Mouse (Mus musculus) kidney, adult 2 months (tissue): ENCODE measurements around the gene Ufsp1. TPM values are rescaled to one million over a fixed set of nuclear protein-coding genes. Genes with fewer than 3 reads are reported as not detected.

Experiments used
- DNase-seq: peaks from one replicate; pipeline ENCODE4 v3.0.0; 2021
- H3K27ac ChIP-seq: fragments of 200-500 bp; 2 replicates; pipeline ENCODE4 v1.5.1; 2012; ENCODE audit warnings: low read depth, low read length, control low read depth, inconsistent platforms; ENCODE audit not compliant: insufficient read depth
- H3K27me3 ChIP-seq: fragments of 200-500 bp; replicated peaks from 2 replicates; pipeline ENCODE4 v1.6.1; 2012; ENCODE audit warnings: mild to moderate bottlenecking, moderate library complexity, low read length, inconsistent platforms; ENCODE audit not compliant: control insufficient read depth, insufficient read depth
- H3K36me3 ChIP-seq: fragments of 200-500 bp; 2 replicates; pipeline ENCODE4 v1.6.1; 2012; ENCODE audit warnings: mild to moderate bottlenecking, moderate library complexity, low read length, inconsistent platforms; ENCODE audit not compliant: control insufficient read depth, insufficient read depth
- H3K4me1 ChIP-seq: fragments of 200-500 bp; 2 replicates; pipeline ENCODE4 v1.6.1; 2011; ENCODE audit warnings: low read length; ENCODE audit not compliant: control insufficient read depth, insufficient read depth
- H3K4me3 ChIP-seq: fragments of 200-500 bp; 2 replicates; pipeline ENCODE4 v1.5.1; 2011; ENCODE audit warnings: mild to moderate bottlenecking, low read depth, low read length, control low read depth; ENCODE audit not compliant: insufficient read depth
- CTCF ChIP-seq: fragments of 200-500 bp; conservative IDR thresholded peaks from 2 replicates; pipeline ENCODE4 v1.5.1; 2011; ENCODE audit warnings: low read depth, mild to moderate bottlenecking, control low read depth, low read length, moderate library complexity, mixed read lengths; ENCODE audit not compliant: insufficient read depth, insufficient read length
- POLR2A ChIP-seq: fragments of 200-500 bp; IDR thresholded peaks from one replicate; pipeline ENCODE4 v1.6.1; 2011; ENCODE audit warnings: low read depth, low read length, control low read depth
- whole genome bisulfite sequencing: fragments of 180-500 bp; shearing (Covaris S2); methylation state at CpG from one replicate; pipeline ENCODE4 v1.1.7; 2018; 5-methylcytosine and 5-hydroxymethylcytosine counted together
- polyA plus RNA-seq: library from polyadenylated mRNA; depleted of rRNA; stranded (reverse); fragments of >200 nt; gene quantifications from 2 replicates; pipeline ENCODE4 v1.2.3, GENCODE M21; 2012

Ufsp1 gene
- polyA plus RNA-seq, 1 experiment = 18.4 TPM

DNA sequence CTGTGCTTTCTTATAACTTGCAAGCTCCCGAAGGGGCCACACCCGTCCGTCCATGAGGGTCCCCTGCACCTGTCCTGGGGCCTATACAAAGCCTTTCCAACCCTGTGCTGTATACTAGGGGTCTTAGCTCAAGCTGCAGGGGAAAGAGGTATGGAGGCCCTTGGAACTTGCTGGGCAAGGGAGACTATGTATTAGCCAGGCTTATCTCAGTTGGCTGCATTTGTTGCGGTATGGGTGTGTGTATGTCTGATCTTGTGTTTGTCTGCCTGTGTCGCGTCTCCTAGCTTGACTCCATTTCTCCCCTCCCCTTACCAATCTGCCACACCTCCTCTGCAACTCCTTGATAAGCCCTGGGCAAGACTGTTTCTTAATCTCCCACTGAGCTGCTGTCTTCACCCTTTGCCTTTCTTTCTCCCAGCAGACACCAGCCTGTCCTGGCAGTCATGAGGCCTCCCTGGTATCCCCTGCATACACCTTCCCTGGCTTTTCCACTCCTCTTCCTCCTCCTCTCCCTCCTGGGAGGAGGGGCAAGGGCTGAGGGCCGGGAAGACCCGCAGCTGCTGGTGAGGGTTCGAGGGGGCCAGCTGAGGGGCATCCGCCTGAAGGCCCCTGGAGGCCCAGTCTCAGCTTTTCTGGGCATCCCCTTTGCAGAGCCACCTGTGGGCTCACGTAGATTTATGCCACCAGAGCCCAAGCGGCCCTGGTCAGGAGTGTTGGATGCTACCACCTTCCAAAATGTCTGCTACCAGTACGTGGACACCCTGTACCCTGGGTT, 4.7 kb upstream of the Ufsp1 start:
- no peaks in the 10 kb centered on the region; the same call in 1 of the 2 replicates for H3K4me1 ChIP-seq
- TF ChIP-seq POLR2A = no peak
- no peak for TF ChIP-seq CTCF
- H3K27ac ChIP-seq = no peak overlapping the region
- H3K27me3 ChIP-seq = no peaks in the 10 kb centered on the region; the same call in 1 of the 2 replicates
- H3K4me3 ChIP-seq = no peak overlapping the region
- DNase-seq = no peak
- WGBS = 77% methylated on average over 13 of the region's 13 CpGs
- H3K36me3 ChIP-seq = no peaks in the 10 kb centered on the region

DNA sequence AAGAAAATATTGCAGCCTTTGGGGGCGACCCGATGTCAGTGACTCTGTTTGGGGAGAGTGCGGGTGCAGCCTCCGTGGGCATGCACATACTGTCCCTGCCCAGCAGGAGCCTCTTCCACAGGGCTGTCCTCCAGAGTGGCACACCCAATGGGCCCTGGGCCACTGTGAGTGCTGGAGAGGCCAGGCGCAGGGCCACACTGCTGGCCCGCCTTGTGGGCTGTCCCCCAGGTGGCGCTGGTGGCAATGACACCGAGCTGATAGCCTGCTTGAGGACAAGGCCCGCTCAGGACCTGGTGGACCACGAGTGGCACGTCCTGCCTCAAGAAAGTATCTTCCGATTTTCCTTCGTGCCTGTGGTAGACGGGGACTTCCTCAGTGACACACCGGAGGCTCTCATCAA, 3.8 kb upstream of the Ufsp1 start:
- WGBS = 26% methylated on average over 15 of the region's 15 CpGs

DNA sequence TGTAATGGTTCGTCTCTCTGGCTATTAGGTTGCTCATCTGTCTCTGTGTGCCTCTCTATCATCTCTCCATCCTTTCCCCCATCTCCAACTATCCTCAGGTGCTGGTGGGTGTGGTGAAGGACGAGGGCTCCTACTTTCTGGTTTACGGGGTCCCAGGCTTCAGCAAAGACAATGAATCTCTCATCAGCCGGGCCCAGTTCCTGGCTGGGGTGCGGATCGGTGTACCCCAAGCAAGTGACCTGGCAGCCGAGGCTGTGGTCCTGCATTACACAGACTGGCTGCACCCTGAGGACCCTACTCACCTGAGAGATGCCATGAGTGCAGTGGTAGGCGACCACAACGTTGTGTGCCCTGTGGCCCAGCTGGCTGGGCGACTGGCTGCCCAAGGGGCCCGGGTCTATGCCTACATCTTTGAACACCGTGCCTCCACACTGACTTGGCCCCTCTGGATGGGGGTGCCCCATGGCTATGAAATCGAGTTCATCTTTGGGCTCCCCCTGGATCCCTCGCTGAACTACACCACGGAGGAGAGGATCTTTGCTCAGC, 3.0 kb upstream of the Ufsp1 start:
- Histone ChIP-seq H3K4me1 (no peaks in the 10 kb centered on the region; the same call in 1 of the 2 replicates), H3K36me3 (no peaks in the 10 kb centered on the region), H3K27ac (no peak overlapping the region), H3K27me3 (no peaks in the 10 kb centered on the region; the same call in 1 of the 2 replicates), H3K4me3 (no peak overlapping the region)
- WGBS = 81% methylated on average over 15 of the region's 15 CpGs
- TF ChIP-seq CTCF (no peak), POLR2A (no peak)
- no peak for DNase-seq

More for the DNA sequence above, 3.8 kb upstream of the Ufsp1 start:
- no peak overlapping the region for H3K27ac ChIP-seq
- TF ChIP-seq CTCF (peak; percentile 69), POLR2A (no peak)
- H3K27me3 ChIP-seq = no peaks in the 10 kb centered on the region; the same call in 1 of the 2 replicates
- H3K4me3 ChIP-seq = no peak overlapping the region
- DNase-seq = peak; percentile 77
- no peaks in the 10 kb centered on the region for H3K36me3 ChIP-seq
- no peaks in the 10 kb centered on the region; the same call in 1 of the 2 replicates for H3K4me1 ChIP-seq

DNA sequence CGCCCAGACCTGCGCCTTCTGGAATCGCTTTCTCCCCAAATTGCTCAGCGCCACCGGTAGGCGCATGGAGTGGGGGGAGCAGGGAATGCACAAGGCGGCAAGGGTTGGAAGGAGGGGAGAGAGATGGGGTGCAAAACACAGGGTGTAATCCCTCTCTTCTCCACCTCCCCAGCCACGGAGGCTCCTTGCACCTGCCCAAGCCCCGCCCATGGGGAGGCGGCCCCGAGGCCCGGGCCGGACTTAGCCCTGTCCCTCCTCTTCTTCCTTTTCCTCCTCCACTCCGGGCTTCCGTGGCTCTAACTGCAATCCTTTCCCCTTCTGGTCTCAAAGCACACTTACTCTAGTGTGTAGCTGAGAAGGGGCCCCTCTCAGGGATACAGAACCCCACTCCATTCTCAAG, 1.1 kb upstream of the Ufsp1 start:
- Histone ChIP-seq H3K36me3 (no peaks in the 10 kb centered on the region), H3K4me3 (peak overlapping the region; percentile 79), H3K27me3 (no peaks in the 10 kb centered on the region; the same call in 1 of the 2 replicates), H3K4me1 (no peaks in the 10 kb centered on the region; the same call in 1 of the 2 replicates), H3K27ac (peak overlapping the region; percentile 85)
- TF ChIP-seq CTCF (peak; percentile 18; the same call in 1 of the 2 replicates), POLR2A (peak; percentile 11)
- peak; percentile 92 for DNase-seq
- under 1% methylated on average over 15 of the region's 15 CpGs for WGBS

DNA sequence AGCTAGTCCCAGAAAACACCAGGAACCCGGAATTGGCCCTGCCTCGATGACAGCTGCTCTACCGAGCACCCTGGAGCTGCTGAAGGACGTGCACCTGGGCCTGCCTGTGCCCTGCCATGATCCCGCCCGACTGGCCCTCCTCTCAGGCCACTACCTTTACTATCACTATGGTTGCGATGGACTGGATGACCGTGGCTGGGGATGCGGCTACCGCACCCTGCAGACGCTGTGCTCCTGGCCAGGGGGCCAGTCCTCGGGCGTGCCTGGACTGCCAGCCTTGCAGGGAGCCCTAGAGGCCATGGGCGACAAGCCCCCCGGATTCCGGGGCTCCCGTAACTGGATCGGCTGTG, 290 bp downstream of the Ufsp1 start:
- DNase-seq = no peak
- TF ChIP-seq POLR2A = no peak
- no peak for TF ChIP-seq CTCF
- Histone ChIP-seq H3K4me1 (no peaks in the 10 kb centered on the region; the same call in 1 of the 2 replicates), H3K27ac (peak overlapping the region; percentile 63), H3K36me3 (no peaks in the 10 kb centered on the region), H3K27me3 (no peaks in the 10 kb centered on the region), H3K4me3 (peak overlapping the region; percentile 77)
- 5% methylated on average over 18 of the region's 18 CpGs for WGBS

DNA sequence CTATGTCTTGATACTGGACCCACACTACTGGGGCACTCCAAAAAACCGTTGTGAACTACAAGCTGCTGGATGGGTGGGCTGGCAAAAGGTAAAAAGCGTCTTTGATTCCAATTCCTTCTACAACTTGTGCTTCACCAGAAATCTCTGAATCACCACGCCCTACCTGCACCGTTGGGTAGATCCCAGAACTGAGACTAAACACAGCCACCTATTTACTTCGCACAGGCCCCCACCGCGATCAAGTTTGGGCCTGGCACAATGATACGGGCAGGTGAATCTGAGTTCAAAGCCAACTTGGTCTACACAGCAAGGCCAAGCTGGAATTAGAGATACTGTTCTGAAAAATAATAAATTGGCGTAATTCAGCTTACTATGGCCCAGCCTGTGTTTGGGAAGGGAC, 867 bp downstream of the Ufsp1 start:
- no peak overlapping the region for H3K27ac ChIP-seq
- H3K36me3 ChIP-seq = peaks cover 3% of the 10 kb centered on the region
- H3K4me3 ChIP-seq = no peak overlapping the region
- 78% methylated on average over 9 of the region's 9 CpGs for WGBS
- DNase-seq = no peak
- H3K27me3 ChIP-seq = no peaks in the 10 kb centered on the region
- H3K4me1 ChIP-seq = no peaks in the 10 kb centered on the region; the same call in 1 of the 2 replicates
- no peak for TF ChIP-seq CTCF
- no peak for TF ChIP-seq POLR2A

DNA sequence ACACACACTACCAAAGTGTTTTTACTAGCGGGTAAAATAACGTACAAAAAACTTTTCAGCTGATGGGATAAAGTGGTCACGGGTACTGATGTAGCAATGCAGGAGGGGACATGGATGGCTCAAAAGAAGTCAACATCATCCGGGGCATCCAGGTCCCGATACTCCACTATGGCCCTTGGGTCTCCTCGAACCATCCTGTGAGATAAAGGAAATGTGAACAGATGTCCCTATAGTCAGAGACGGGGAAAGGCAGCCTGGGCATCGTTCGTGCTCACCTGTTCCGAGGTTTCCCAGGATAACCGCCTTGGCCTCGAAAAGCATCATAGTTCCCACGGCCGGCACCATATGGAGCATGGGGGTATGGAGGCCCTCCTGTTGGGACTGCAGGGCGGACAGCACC, 1.3 kb downstream of the Ufsp1 start:
- no peak for DNase-seq
- H3K27me3 ChIP-seq = no peaks in the 10 kb centered on the region
- no peaks in the 10 kb centered on the region; the same call in 1 of the 2 replicates for H3K4me1 ChIP-seq
- TF ChIP-seq CTCF (no peak), POLR2A (no peak)
- H3K4me3 ChIP-seq = no peak overlapping the region
- no peak overlapping the region for H3K27ac ChIP-seq
- peaks cover 5% of the 10 kb centered on the region for H3K36me3 ChIP-seq
- WGBS = 93% methylated on average over 15 of the region's 15 CpGs
